In genomic region chr13:62887712-62888441, GRCm38 (mm10) we compare ENCODE assay signal across 8 mouse cellular contexts. TPM values are rescaled to one million over a fixed set of nuclear protein-coding genes. Genes with fewer than 3 reads are reported as not detected.
DNase-seq lines count a peak whose midpoint lies in the region; ATAC-seq lines count a peak whose summit lies in the region.

TSS of gene Fbp1 (minus strand) at chr13:62888282.

- H3K9ac ChIP-seq in limb, embryonic 12.5 days (replicated peaks), result 0 out of 2 replicates have a peak within 1 kb of the TSS, but pooled peaks have one; percentile 31
- H3K9ac ChIP-seq in neural tube, embryonic 13.5 days, result peak within 1 kb of the TSS; percentile 42; the same call in 1 of the 2 replicates

- WGBS in hindbrain, embryonic 10.5 days, result 5% methylated on average over 29 of the region's 29 CpGs
- 5% methylated on average over 29 of the region's 29 CpGs for WGBS in limb, embryonic 12.5 days
- WGBS in neural tube, embryonic 13.5 days, result 5% methylated on average over 28 of the region's 29 CpGs

- no peaks in the 10 kb centered on the region for H3K36me3 ChIP-seq in hindbrain, embryonic 10.5 days
- no peaks in the 10 kb centered on the region for H3K36me3 ChIP-seq in limb, embryonic 12.5 days
- H3K36me3 ChIP-seq in neural tube, embryonic 13.5 days, result no peaks in the 10 kb centered on the region

- H3K4me2 ChIP-seq in limb, embryonic 12.5 days, result peak within 1 kb of the TSS; percentile 52
- peak within 1 kb of the TSS; percentile 50 for H3K4me2 ChIP-seq in neural tube, embryonic 13.5 days

- H3K27me3 ChIP-seq in hindbrain, embryonic 10.5 days (ENCODE audit: insufficient read depth, poor library complexity, severe bottlenecking), result peaks cover 50% of the 10 kb centered on the region
- H3K27me3 ChIP-seq in limb, embryonic 12.5 days, result peaks cover 48% of the 10 kb centered on the region
- peaks cover 47% of the 10 kb centered on the region for H3K27me3 ChIP-seq in neural tube, embryonic 13.5 days

- H3K9me3 ChIP-seq in hindbrain, embryonic 10.5 days, result 0 out of 2 replicates have a peak, but pooled peaks cover 3% of the 10 kb centered on the region
- no peaks in the 10 kb centered on the region for H3K9me3 ChIP-seq in limb, embryonic 12.5 days
- no peaks in the 10 kb centered on the region for H3K9me3 ChIP-seq in neural tube, embryonic 13.5 days

- H3K27ac ChIP-seq in hindbrain, embryonic 10.5 days, result no peak within 1 kb of the TSS
- no peak within 1 kb of the TSS for H3K27ac ChIP-seq in limb, embryonic 12.5 days
- H3K27ac ChIP-seq in neural tube, embryonic 13.5 days (replicated peaks), result no peak within 1 kb of the TSS

- ATAC-seq in limb, embryonic 12.5 days (ENCODE audit: insufficient number of reproducible peaks, insufficient read depth, low FRiP score, low TSS enrichment, low read depth), result no peak
- peak; percentile 32; the same call in 1 of the 2 replicates for ATAC-seq in neural tube, embryonic 13.5 days (ENCODE audit: low read depth)

- intact Hi-C loops in left cerebral cortex, postnatal 25 days (cut with DNase I), result no loop called here

- peak within 1 kb of the TSS; percentile 38 for H3K4me3 ChIP-seq in hindbrain, embryonic 10.5 days
- peak within 1 kb of the TSS; percentile 26 for H3K4me3 ChIP-seq in limb, embryonic 12.5 days (replicated peaks)
- H3K4me3 ChIP-seq in neural tube, embryonic 13.5 days, result peak within 1 kb of the TSS; percentile 25

- DNase-seq in adrenal gland, postnatal 10 days, result peak; percentile 25
- no peak for DNase-seq in adrenal gland, adult 8-10 months
- peak; percentile 7 for DNase-seq in CD4-positive helper T cell, adult 2 months (ENCODE audit: low read depth, low spot score)
- DNase-seq in hindbrain, embryonic 10.5 days (ENCODE audit: low spot score), result peak; percentile 7
- DNase-seq in left cerebral cortex, postnatal 25 days (ENCODE audit: low spot score in 2 of 2), result no peak
- no peak for DNase-seq in layer of hippocampus, adult 11-12 months (ENCODE audit: low spot score)

- peaks cover 7% of the 10 kb centered on the region for H3K4me1 ChIP-seq in hindbrain, embryonic 10.5 days (replicated peaks)
- peaks cover 8% of the 10 kb centered on the region for H3K4me1 ChIP-seq in limb, embryonic 12.5 days (replicated peaks)
- peaks cover 9% of the 10 kb centered on the region for H3K4me1 ChIP-seq in neural tube, embryonic 13.5 days (replicated peaks)

RNA-seq across cellular contexts. Expression of gene Fbp1, which starts in this region (rescaled TPM):
- 100 to 1,000 TPM; 112 to 337 TPM for total RNA-seq in adrenal gland, postnatal 10 days (2021)
- 1 to 10 TPM in 3 of 4 experiments, under 1 TPM in 1; 0.86 to 2.6 (median 2.0) TPM for total RNA-seq in adrenal gland, adult 8-10 months (2022)
- polyA plus RNA-seq in hindbrain, embryonic 10.5 days (2016; fragmentation: Nextera tagmentation; extraction: Ambion mirVana), result 0.12 TPM in 1 of 2 replicates, not detected in the other
- 0.61 and 0.80 TPM in 2 replicates for polyA plus RNA-seq in limb, embryonic 12.5 days (2016; fragmentation: Nextera tagmentation; extraction: Ambion mirVana)
- 2.3 and 2.9 TPM in 2 replicates for polyA plus RNA-seq in neural tube, embryonic 13.5 days (2015; fragmentation: Nextera tagmentation; extraction: Ambion mirVana)
- total RNA-seq in left cerebral cortex, postnatal 25 days (2021), result under 1 TPM; 0.23 to 0.44 TPM

Comparison
In these comparisons a context has a peak if more than half of its experiments do, and no peak if none do; other contexts are left out.
1. RNA of gene Fbp1 (total RNA-seq): 112 to 337 TPM in adrenal gland, postnatal 10 days; 0.86 to 2.6 TPM in adrenal gland, adult 8-10 months and 0.23 to 0.44 TPM in left cerebral cortex, postnatal 25 days; every median in the first group is over 10 times any median in the second.
2. DNase-seq: peak in adrenal gland, postnatal 10 days (single experiment) and CD4-positive helper T cell, adult 2 months (single experiment); none in adrenal gland, adult 8-10 months (single experiment), left cerebral cortex, postnatal 25 days (0 of 2) and layer of hippocampus, adult 11-12 months (single experiment).
3. Peak in DNase-seq and H3K4me3 ChIP-seq in hindbrain, embryonic 10.5 days; RNA of the gene not detected or under 1 TPM.
4. Peak in every context shown above with its lines, with median percentiles within 50 percentile points of each other: H3K4me3 ChIP-seq.